Mouse (Mus musculus) left cerebral cortex, adult 11 months (tissue): Measurements from ENCODE around the gene Olfr465-ps1.
A peak's percentile ranks its signal among the peaks of the same experiment; 100 is the strongest.

Experiments used
- DNase-seq: peaks from one replicate; pipeline ENCODE4 v3.0.0; 2022; ENCODE audit warnings: low spot score

The Olfr465-ps1 gene

DNA sequence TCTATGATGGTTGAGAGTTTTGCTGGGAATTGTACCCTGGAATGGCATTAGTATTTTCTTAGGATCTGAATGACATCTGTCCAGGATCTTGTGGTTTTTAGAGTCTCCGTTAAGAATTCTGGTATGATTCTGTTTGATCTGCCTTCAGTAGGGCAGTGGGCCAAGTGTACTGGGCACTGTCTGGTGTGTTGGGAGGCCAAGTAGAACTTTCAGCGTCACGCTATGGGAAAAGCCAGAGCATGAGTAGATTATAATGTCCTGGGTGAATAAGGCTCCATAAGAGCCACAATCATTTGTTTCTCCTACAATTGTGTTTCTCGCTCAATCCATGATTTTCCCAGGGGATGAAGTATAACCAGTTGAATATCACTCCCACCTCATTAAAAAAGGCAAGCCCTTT is at the start of gene Olfr465-ps1:
Gene Olfr465-ps1 (plus strand): TSS at position 301 of the 400 bp plus-strand sequence.
- DNase-seq, result no peak

DNA sequence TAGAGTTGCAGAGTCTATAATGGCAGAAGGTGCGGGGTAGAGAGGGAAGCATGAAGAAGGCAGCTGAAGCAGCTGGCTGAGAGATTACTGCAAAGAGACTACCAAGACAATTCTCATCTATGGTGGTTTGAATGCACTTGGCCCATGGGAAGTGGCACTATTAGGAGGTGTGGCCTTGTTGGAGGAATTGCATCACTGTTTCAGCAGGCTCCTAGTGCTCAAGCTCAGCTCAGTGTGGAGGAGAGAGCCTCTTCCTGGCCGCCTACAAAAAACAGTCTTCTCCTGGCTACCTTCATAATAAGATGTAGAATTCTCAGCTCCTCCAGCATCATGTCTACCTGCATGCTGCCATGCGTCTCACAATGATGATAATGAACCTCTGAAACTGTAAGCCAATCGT is 42.0 kb upstream of the Olfr465-ps1 start:
- no peak for DNase-seq

DNA sequence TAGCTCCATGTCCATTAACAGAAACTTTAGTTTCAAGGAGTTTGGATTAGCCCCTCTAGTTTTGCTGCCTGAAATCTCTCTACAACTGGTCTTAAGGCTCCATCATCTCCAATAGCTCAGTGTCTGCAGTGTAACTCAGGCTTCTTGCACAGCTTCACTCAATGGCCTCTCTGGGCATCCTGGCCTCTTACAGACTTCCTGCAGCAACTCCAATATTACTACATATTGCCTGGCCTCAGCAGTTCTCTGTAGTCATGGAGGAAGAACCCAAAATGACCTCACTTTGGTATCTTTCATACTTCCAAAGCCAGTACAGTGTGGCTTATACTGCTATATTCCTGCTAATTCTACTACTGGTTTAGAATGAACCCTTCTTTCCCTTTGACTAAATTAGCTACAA is 40.9 kb upstream of the Olfr465-ps1 start:
- no peak for DNase-seq

DNA sequence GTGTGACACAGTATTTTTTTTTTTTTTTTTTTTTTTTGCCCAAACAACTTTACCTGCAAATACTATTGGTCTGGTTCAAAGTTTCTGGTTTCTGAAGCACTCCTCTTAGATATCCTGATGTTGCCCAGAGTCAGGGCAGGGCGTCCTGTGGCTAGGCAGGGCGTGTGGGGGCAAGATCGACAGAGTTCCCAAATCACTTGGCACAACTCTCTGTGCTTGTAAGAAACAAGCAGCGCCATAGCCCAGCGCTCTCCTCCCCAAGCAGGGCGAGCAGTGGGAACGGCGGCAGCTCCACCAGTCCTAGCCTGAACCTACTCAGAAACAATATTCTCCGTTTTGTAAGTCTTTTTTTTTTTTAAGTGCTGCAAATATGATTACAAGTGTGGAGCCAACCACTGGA is 37.2 kb upstream of the Olfr465-ps1 start:
- no peak for DNase-seq

DNA sequence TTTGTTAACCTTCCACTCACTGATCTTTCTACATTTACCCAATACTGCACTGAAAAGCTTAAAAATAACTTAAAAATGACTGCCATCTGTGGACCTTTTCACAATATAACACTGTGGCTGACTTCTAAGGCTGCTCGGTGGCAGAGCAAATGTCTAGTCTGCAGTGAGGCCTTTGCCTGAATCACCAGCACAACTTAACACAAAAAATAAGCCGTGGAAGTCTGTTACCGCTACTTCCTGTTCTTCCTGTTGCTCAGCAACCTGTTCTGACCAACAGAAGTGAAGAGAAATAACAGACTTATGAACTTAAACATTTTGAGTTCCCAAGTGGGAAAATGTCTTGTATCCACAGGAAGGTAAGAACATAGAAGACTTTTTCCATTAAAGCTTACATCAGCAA is 36.7 kb upstream of the Olfr465-ps1 start:
- DNase-seq, result no peak

DNA sequence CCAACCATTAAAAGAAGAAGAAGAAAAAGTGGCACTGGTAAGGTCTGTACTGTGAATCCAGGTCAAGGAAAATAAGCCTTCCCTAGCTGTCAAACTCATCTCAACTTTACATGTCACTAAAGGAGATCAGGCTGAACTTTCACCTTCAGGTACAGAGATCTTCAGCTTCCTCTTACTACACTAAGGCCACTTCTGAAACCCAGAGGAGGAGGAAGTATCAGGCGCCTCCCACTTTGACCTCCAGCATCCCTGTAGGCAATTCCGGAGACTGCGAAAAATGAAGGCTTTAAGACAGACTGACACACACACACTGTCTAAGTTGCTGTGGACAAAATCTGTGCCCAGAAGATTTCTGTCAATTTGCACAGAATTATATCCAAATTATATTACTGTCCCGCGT is 25.9 kb upstream of the Olfr465-ps1 start:
- no peak for DNase-seq

DNA sequence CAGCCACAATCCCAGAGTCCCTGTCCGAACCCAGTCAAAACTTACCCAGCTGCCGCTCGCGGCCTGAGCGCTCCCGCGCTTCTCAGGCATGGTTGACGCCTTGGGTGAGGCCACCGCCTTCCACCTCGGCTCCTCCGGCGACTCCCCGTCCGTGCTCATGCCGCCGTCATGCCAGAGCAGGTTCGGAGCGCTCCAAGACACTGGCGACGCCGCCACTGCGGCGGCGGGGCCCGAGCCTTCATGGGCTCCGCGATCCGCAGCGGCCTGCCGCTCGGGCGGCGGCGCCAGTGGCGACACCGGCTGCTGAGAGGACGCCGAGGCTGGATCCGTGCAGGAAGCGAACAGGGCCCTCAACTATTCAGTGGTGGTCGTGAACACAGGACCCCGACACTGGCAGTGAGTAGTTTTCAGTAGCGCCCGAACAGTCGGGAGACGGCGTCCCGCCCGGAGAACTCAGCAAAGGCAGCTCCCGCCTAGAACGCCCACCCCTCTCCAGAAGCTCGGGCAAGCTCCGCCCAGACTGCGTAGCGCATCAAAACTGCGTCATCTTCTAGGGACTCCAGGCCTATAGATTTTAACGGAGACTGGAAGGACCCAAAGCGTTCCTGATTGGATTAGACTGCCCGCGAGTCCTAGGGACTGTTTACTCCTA is 25.3 kb upstream of the Olfr465-ps1 start, which contains the start of gene Mfsd14b:
Gene Mfsd14b (minus strand): TSS at position 517 of the 652 bp plus-strand sequence.
- peak; percentile 84 for DNase-seq

DNA sequence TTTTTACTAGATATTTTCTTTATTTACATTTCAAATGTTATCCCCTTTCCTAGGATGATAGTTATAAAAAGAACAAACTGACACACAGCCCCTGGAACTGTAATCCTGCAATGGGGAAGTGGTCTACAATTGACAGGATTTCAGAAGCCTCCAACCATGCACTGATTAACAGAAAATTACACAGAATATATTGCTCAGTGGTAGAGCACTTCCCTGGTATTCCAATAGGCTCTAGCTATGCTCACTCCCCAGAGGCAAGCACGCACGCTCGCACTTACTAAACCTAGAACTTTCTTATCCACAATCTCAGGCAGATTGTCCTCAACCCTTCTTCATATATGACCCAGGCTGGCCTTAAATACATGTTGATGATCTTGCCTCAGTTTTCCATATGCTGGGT is 24.6 kb upstream of the Olfr465-ps1 start:
- no peak for DNase-seq

DNA sequence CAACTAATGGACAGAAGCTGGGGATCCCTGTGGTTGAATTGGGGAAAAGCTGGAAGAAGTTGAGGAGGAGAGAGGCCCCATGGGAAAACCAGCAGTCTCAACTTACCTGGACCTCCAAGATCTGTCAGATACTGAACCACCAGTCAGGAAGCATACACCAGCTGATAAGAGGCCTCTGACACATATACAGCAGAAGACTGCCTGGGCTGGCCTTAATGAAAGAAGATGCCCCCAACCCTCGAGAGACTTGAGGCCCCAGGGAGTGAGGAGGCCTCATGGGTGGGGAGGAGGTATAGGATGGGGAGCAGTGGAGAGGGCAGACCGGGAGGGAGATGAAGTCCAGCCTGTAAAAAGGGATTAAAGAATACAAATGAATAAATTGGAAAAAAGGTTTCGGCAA is 16.9 kb upstream of the Olfr465-ps1 start:
- DNase-seq, result no peak

DNA sequence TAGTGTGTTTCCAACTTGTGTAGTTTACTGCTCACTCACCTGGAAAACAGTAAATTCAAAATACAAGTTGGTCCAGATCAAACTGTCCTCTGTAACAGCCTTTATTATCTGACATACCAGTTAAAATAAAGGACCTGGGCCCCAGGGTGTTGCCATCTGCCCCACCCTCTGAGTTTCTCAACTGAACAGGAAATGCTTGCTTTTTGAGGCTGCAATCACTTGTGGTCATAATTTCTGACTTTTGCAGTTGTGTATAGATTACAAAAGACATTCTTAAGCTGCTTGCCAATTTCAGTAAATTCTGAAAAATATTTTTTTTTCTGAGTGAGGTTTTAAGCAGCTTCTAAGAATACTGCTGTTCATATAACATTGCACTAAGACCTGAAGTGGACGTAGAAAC is 15.8 kb upstream of the Olfr465-ps1 start:
- no peak for DNase-seq

DNA sequence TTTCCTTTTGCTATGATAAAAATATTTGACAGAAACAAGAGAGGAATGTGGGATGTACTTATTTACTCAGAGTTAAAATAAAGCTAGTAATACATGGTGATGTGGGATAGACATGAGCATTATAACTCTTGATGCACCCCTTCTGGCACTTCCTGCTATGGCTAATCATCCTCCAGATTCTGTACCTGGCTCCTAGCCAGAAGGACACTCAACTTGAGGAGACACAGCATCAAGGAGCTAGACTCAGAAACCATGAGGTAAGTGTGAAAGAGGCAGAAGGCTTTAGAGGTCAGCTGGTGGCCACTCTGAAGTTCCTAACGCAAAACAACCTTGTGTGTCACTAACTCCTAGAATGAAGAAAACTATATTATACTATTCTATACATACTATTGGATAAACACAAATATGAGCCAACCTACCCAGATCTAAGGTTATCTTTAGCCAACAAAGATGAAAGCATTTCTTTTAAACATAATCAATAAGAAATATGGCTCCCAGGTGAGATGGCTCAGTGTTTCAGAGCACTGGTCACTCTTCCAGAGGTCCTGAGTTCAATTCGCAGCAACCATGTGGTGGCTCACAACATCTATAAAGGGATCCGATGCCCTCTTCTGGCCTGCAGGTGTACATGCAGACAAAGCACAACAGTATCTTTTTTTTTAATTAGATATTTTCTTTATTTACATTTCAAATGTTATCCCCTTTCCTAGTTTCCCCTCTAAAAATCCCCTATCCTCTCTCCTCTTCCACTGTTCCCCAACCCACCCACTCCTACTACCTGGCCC is 10.6 kb upstream of the Olfr465-ps1 start:
- no peak for DNase-seq

DNA sequence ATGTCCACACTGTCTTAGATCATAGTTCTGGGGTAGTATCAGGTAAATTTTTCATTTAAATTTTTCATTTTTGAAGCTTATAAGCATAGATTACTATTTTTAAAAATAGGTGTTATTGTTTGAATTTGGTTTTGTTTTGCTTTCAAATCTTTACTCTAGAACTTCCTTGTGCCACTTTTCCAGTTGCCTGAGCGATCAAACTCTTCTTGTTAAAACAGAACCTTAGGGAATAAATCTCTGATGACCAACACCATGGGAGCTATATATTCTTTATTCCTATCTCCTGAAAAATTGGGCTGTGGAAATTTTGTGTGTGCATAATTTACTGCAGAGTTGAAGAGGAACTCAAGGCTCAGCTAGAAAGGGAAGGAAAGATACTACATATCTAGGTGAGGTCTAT is 12.1 kb downstream of the Olfr465-ps1 start, which contains the start of gene Olfr466:
Gene Olfr466 (plus strand): TSS at position 301 of the 400 bp plus-strand sequence.
- DNase-seq, result no peak

DNA sequence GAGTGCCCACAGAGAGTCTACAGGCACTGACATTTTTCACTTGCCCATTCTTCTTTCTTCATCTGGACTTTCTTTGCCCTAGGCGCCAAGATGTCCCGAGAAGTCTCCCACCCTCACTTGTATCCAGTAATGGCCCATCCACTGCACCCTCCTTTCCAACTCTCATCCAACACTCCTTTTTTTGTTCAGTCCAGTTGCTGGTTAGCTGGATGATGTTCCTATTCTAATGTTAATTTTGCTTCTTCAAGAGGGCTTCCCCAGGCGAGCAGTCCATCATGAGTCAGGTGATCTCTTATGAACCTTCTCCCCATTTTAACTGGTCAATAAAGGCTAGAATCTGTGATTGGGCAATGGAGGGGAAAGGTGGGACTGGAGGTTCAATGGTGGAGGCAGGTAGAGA is 36.2 kb downstream of the Olfr465-ps1 start:
- no peak for DNase-seq

DNA sequence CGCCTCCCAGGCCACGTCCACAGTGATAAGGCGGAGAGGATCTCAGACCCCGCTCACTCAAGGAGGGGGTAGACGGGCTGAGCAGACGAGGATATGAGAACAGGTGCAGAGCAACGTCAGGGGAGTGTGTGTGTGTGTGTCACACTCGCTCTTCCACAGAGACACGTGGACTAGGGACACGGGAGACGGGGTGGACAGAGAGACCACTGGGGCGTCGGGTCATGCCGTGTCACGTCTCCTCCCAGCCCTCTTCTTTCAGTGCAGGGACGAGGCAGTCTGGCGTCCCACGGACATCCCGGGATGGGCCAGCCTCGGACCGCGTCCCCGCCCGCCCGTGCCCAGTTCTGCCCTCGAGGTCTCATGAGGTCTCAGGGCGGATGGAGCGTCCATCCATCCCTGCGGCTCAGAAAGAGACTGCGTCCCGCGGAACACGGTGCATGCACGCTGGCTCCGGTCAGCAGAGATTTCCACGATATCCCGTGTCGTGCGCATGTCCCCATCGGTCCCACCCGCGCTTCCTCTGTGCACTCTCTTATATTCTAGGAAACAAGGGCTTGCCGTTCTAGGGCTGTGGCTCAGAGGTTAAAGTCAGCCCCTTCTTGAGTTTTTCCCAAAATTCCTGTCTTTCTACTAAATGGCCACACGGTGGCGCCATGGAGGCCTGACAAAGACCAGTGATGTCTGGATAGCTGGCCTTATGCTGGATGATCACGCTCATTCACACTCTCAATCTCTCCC is 38.0 kb downstream of the Olfr465-ps1 start:
- no peak for DNase-seq

DNA sequence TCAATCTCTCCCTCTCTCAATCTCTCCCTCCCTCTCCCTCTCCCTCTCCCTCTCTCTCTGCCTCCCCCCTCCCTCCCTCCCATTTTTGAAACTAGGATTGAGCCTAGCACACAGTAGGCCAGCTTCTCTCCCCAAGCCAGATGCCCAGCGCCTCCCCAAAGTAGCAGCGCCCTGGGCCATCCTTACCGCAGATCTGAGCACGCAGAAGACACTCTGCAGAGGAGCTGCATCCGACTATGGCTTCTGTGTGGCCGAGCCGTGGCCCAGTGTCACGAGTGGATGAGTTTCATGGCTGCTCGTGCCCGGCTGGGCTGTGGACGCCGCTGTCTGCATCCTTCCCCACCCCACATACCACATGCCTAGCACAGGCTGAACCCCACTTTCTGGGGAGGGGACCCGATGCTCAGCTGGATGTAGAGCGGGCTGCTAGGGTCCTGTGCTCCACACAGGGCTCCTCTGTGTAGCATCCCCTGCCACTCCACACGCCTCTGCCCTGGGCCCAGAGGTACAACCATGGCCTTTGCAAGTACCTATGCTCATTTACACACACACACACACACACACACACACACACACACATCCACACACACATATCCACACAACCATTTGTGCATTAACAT is 38.7 kb downstream of the Olfr465-ps1 start:
- DNase-seq, result no peak
